Mouse (Mus musculus) ES-E14 (cell line): ENCODE results near the gene Pgp. TPM values are rescaled to one million over a fixed set of nuclear protein-coding genes. Genes with fewer than 3 reads are reported as not detected.

ENCODE experiments used
- DNase-seq: peaks from one replicate; pipeline ENCODE4 v3.0.0-alpha.2; 2013; ENCODE audit warnings: low read depth, low spot score
- H3K27ac ChIP-seq: 2 replicates; pipeline ENCODE4 v1.5.1; 2012; ENCODE audit warnings: low read depth, mild to moderate bottlenecking, low read length, moderate library complexity, mixed read lengths; ENCODE audit not compliant: poor library complexity, insufficient read depth, severe bottlenecking
- H3K36me3 ChIP-seq: 2 replicates; pipeline ENCODE4 v1.6.1; 2012; ENCODE audit warnings: mild to moderate bottlenecking, low read length, moderate library complexity, mixed read lengths; ENCODE audit not compliant: control insufficient read depth, poor library complexity, insufficient read depth, severe bottlenecking
- H3K4me1 ChIP-seq, 2 experiments: fragments of 150-350 bp in 1 of 2; sonication (generic) in 1 of 2; 2 replicates each; pipeline ENCODE4 v1.6.1; 2012; ENCODE audit warnings: low read length in 2 of 2, mild to moderate bottlenecking in 1 of 2, mixed read lengths in 1 of 2; ENCODE audit not compliant: control insufficient read depth in 2 of 2, insufficient read depth in 2 of 2, poor library complexity in 1 of 2
- H3K4me3 ChIP-seq, 2 experiments: fragments of 150-350 bp in 1 of 2; sonication (generic) in 1 of 2; 2 replicates each; pipeline ENCODE4 v1.5.1; 2012; ENCODE audit warnings: low read length in 2 of 2, low read depth in 1 of 2, mild to moderate bottlenecking in 1 of 2, mixed read lengths in 1 of 2; ENCODE audit not compliant: insufficient read depth in 1 of 2, poor library complexity in 1 of 2, severe bottlenecking in 1 of 2
- H3K9ac ChIP-seq: 2 replicates; pipeline ENCODE4 v1.6.1; 2012; ENCODE audit warnings: low read depth, mild to moderate bottlenecking, low read length, mixed read lengths; ENCODE audit not compliant: poor library complexity, insufficient read depth, severe bottlenecking
- H3K9me3 ChIP-seq: fragments of 150-350 bp; sonication (generic); 2 replicates; pipeline ENCODE4 v1.6.1; 2012; ENCODE audit warnings: low read depth, mild to moderate bottlenecking, low read length; ENCODE audit not compliant: control insufficient read depth, insufficient read depth
- CHD2 ChIP-seq: IDR thresholded peaks from 2 replicates; pipeline ENCODE4 v1.6.1; 2014; ENCODE audit warnings: mild to moderate bottlenecking, low read depth, low read length, inconsistent platforms
- HCFC1 ChIP-seq: IDR thresholded peaks from 2 replicates; pipeline ENCODE4 v1.6.1; 2012; ENCODE audit warnings: low read length, inconsistent platforms, borderline replicate concordance; ENCODE audit not compliant: insufficient read depth
- MAFK ChIP-seq: IDR thresholded peaks from 2 replicates; pipeline ENCODE4 v1.6.1; 2014; ENCODE audit warnings: mild to moderate bottlenecking, low read depth, low read length, inconsistent platforms; ENCODE audit not compliant: insufficient read depth
- ZC3H11A ChIP-seq: IDR thresholded peaks from 2 replicates; pipeline ENCODE4 v1.6.1; 2012; ENCODE audit warnings: low read depth, mild to moderate bottlenecking, inconsistent platforms, low read length, borderline replicate concordance
- ZNF384 ChIP-seq: IDR thresholded peaks from 2 replicates; pipeline ENCODE4 v1.6.1; 2012; ENCODE audit warnings: low read depth, low read length, inconsistent platforms
- in situ Hi-C, 2 experiments: fragments of 600-800 bp; cut with MboI; formaldehyde crosslinking; loops; one replicate each; pipeline ENCODE4 v1.15.1; 2025; ENCODE audit warnings: low sequenced_read_pairs in 2 of 2, inconsistent platforms in 1 of 2; ENCODE audit not compliant: unreplicated experiment in 2 of 2
- total RNA-seq: library from RNA; depleted of rRNA; stranded (reverse); fragments of 300-350 nt; gene quantifications from 2 replicates; pipeline ENCODE4 v1.2.3, GENCODE M21; 2012

Pgp gene
- total RNA-seq, 1 experiment, result 16.6 TPM

DNA sequence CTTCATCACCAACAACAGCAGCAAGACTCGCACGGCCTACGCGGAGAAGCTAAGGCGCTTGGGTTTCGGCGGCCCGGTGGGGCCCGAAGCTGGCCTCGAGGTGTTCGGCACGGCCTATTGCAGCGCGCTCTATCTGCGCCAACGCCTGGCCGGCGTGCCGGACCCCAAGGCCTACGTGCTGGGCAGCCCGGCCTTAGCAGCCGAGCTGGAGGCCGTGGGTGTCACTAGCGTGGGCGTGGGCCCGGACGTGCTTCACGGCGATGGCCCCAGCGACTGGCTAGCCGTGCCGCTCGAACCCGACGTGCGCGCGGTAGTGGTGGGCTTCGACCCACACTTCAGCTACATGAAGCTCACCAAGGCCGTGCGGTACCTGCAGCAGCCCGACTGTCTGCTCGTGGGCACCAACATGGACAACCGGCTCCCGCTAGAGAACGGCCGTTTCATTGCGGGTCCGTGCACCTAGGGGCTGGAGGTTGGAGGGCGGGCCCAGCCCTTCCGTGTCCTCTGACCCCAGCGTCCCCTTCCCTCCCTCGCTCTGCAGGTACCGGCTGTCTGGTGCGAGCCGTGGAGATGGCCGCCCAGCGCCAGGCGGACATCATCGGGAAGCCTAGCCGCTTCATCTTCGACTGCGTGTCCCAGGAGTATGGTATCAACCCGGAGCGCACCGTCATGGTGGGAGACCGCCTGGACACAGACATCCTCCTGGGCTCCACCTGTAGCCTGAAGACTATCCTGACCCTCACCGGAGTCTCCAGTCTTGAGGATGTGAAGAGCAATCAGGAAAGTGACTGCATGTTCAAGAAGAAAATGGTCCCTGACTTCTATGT is 722 bp downstream of the Pgp start:
- TF ChIP-seq HCFC1, result no peak
- no peak for TF ChIP-seq MAFK
- TF ChIP-seq ZNF384, result no peak
- TF ChIP-seq CHD2, result no peak
- TF ChIP-seq ZC3H11A, result no peak
- H3K4me1 ChIP-seq, result peaks cover 0 to 5% of the 10 kb centered on the region in 2 experiments; a peak in 2 of 4 replicates
- H3K9me3 ChIP-seq, result no peaks in the 10 kb centered on the region
- in situ Hi-C loops, result no loop called here
- H3K4me3 ChIP-seq, result peak overlapping the region; percentile 75 to 83
- H3K27ac ChIP-seq, result no peak overlapping the region; the same call in 1 of the 2 replicates
- peaks cover 20% of the 10 kb centered on the region; the same call in 1 of the 2 replicates for H3K36me3 ChIP-seq
- no peak for DNase-seq
- H3K9ac ChIP-seq, result peak overlapping the region; percentile 93

DNA sequence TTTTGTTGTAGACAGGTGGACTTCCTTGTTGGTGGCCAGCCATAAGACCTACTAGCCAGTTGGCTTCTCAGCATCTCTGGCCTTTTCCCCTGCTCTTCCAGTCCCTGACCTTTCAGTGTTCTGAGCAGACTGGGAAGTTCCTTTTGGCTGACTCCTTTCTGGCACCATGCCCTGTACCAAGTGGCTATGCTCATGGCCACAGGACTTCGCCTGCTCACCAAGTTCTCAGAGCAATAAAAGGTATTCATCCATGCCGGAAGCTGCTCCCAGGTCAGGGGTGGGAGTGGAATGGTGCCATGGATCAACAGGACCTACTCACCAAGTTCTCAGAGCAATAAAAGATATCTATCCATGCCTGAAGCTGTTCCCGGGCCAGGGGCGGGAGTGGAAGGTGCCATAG is 2.3 kb downstream of the Pgp start:
- TF ChIP-seq CHD2, result no peak
- TF ChIP-seq MAFK, result no peak
- no peak for TF ChIP-seq HCFC1
- TF ChIP-seq ZNF384, result no peak
- TF ChIP-seq ZC3H11A, result no peak
- in situ Hi-C loops, result no loop called here
- Histone ChIP-seq H3K9me3 (no peaks in the 10 kb centered on the region), H3K9ac (no peak overlapping the region), H3K4me3 (no peak overlapping the region), H3K36me3 (peaks cover 29% of the 10 kb centered on the region; the same call in 1 of the 2 replicates), H3K4me1 (peaks cover 0 to 5% of the 10 kb centered on the region in 2 experiments; a peak in 2 of 4 replicates), H3K27ac (no peak overlapping the region)
- no peak for DNase-seq

DNA sequence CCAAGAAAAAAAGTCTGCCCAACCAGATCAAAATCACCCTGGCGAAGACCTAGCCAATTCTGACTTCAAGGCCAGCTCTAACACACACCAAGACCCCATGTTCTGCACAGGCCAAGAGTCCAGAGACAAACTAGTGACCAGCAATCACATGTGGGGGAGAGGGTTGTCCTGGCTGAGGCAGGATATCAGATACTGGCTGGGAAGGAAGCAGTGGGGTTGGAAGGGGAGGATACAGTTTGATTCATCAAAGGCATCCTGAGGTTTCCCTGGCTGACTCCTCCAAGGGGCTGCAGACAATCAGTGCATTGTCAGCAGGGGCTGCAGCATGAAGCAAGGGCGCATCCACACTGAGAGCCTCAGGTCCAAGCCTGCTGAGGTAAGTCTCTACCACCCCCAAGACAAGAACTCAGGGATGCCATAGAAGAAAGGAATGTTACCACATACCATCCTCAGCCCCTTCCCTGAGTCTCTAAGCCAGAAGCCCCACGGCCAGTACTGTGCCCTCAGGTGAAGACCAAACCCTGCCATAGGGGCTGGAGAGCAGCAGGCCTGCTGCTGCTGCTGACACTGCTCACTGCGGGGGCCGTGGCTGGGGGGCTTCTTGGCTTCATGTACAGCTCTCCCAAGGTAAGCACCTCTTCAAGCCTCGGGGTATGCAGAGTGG is 3.6 kb downstream of the Pgp start, which contains the start of gene Bricd5:
Gene Bricd5, plus strand, starts transcription at position 273 of the 664 bp plus-strand sequence.
- Histone ChIP-seq H3K36me3 (peaks cover 31% of the 10 kb centered on the region; the same call in 1 of the 2 replicates), H3K9me3 (no peaks in the 10 kb centered on the region), H3K27ac (no peak within 1 kb of the TSS), H3K9ac (no peak within 1 kb of the TSS), H3K4me1 (peaks cover 0 to 9% of the 10 kb centered on the region in 2 experiments; a peak in 2 of 4 replicates), H3K4me3 (no peak within 1 kb of the TSS)
- TF ChIP-seq ZC3H11A (no peak), MAFK (no peak), HCFC1 (no peak), CHD2 (no peak), ZNF384 (no peak)
- DNase-seq, result no peak
- in situ Hi-C loops, result no loop called here

DNA sequence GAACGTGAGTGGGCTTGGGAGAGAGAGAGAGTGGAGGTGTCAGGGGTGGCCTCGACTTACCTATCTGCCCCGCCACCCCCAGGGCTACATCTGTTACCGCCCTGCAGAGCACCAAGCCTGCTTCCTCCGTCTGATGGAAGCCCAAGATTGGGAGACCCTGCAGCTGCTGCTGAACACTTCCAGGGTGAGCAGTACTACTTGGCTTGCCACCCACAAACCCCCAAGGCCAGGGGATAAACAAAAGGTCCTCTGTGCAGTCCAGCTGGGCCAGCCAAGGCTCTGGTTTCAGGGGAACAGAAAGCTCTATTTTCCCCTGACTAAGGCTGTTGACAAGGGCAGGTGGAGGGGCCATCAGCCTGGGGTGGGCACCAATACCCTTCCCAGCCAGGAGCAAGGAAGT is 4.4 kb downstream of the Pgp start:
- peaks cover 0 to 9% of the 10 kb centered on the region in 2 experiments; a peak in 3 of 4 replicates for H3K4me1 ChIP-seq
- H3K27ac ChIP-seq, result no peak overlapping the region
- DNase-seq, result no peak
- no peaks in the 10 kb centered on the region for H3K9me3 ChIP-seq
- no peak overlapping the region for H3K9ac ChIP-seq
- H3K36me3 ChIP-seq, result peaks cover 31% of the 10 kb centered on the region; the same call in 1 of the 2 replicates
- TF ChIP-seq ZNF384, result no peak
- no peak for TF ChIP-seq ZC3H11A
- no peak for TF ChIP-seq MAFK
- no peak for TF ChIP-seq CHD2
- no peak for TF ChIP-seq HCFC1
- in situ Hi-C loops, result no loop called here
- H3K4me3 ChIP-seq, result no peak overlapping the region
